Mouse (Mus musculus) granulocyte monocyte progenitor cell, adult 5-6 weeks (primary cell): ENCODE measurements around the gene Rab30. TPM values are rescaled to one million over a fixed set of nuclear protein-coding genes. Genes with fewer than 3 reads are reported as not detected.

Experiments
- ATAC-seq: replicated peaks from 2 replicates; pipeline ENCODE4 v1.8.0; 2016; ENCODE audit warnings: mild to moderate bottlenecking, moderate TSS enrichment, inconsistent platforms; ENCODE audit not compliant: poor library complexity, severe bottlenecking
- total RNA-seq, 2 experiments: library from RNA; stranded (forward) in 1 of 2; stranded (reverse) in 1 of 2; fragments of 200-712, 200-1000 nt in 1 of 2; fragments of >200 nt in 1 of 2; fragmentation: Nextera tagmentation in 1 of 2; gene quantifications; 2 replicates each; pipeline ENCODE4 v1.2.3; 2014 to 2017

Gene Rab30
- total RNA-seq, 2 experiments from 2014 or later = not detected

GRCm38 (mm10) chr7:92783914-92784313, 42.5 kb downstream of the Rab30 start:
- ATAC-seq = no peak

DNA sequence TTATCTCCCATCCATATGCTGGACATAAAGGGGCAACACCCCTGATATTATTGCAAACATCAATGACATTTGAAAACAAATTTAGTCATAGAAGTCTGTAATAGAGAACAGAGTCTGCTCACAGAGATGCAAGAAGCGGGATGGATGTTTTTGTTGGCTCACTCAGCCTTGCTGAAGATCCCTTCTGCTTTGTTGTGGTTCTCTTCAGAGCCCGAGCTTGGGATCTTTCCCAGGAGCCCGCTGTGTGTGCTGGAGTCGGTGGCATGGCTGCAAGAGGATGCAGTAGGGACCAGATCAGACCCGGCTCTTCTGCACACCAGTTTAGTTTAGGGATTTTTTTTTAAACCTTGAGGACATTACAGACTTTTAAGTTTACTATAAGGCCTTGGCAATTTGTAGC, 54.3 kb downstream of the Rab30 start:
- ATAC-seq = no peak

DNA sequence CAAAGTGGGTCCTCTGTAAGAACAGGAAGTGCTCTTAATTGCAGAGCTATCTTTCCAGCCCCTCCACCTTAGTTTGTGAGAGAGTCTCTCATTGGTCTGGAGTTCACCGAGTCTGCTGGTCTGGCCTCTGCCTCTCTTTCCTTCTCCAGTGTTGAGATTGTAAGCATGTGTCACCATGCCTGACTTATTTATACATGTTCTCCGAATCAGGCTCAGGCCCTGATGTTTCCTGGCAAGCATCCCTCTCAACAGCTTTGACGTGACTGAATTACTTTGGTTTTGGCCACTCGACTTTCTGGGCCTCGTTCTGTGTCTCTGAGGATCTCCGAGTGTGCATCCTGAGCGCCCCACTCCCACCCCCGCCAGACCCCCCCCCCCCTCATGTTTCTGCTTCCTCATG, 55.4 kb downstream of the Rab30 start:
- no peak for ATAC-seq

- no peak for ATAC-seq
These were observed 58.5 kb downstream of the Rab30 start for GRCm38 (mm10) chr7:92799665-92800595.

DNA sequence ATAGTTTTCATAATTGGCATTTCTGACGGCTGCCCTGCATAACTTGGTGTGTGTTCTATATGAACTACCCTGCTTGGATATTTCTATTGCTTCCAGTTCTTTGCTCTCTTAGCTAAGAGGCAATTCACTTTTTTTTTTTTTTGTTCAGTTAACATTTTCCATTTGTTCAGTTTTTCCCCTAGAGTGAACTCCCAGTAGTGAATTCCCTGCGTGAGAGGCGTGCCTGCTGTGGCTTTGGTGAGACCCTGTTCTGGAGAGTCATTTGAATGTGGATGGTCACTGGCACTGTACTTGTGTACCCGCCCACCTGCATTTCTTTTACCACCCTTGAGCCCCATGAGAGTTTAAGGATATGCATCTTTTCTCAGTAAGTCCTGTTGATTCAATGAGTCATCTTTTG, 60.8 kb downstream of the Rab30 start:
- no peak for ATAC-seq

DNA sequence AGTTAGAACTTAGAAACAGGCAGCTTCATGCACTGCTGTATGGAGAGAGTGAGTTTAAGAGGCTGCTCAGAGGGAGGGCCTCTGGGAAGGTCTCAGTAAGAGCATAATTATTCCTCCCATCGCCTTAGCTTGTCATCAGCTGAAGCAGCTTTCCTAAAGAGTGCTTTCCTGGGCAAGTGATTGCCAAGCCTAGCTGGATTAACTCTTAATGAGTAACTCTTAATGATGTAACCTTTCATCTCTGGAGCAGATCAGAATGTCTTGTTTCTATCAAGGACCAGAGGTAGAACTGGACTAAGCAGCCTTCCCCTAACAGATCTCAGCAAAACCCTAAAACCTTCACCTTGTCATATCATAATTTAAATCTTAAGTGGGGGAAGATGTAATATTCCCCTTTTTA, 61.8 kb downstream of the Rab30 start:
- no peak for ATAC-seq

GRCm38 (mm10) chr7:92804919-92805668, 63.7 kb downstream of the Rab30 start:
- no peak for ATAC-seq

- no peak for ATAC-seq
These were observed 65.2 kb downstream of the Rab30 start for GRCm38 (mm10) chr7:92806512-92807188.

DNA sequence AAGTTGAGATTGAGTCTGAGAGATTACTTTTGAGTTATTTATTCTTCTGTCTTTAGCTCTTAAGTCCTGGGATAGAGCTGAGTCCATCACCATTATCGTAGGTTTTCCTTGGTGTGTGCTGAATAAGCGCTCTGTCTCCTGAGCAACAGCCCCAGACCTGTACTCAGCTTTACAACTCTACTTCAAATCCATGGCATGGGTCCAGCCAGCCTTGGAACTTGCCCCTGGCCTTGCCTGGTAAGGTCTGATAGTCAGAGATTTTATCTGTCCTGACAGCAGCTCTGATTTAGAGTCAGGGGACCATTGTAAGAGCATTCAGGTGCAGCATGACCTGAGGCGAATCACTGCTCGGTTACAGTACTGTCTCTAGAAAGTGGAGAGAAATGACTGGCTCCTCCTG, 66.1 kb downstream of the Rab30 start:
- ATAC-seq = no peak

- ATAC-seq = no peak
These were observed 70.4 kb downstream of the Rab30 start for GRCm38 (mm10) chr7:92811667-92812279.

GRCm38 (mm10) chr7:92817242-92817641, 75.8 kb downstream of the Rab30 start:
- ATAC-seq = peak; percentile 91

DNA sequence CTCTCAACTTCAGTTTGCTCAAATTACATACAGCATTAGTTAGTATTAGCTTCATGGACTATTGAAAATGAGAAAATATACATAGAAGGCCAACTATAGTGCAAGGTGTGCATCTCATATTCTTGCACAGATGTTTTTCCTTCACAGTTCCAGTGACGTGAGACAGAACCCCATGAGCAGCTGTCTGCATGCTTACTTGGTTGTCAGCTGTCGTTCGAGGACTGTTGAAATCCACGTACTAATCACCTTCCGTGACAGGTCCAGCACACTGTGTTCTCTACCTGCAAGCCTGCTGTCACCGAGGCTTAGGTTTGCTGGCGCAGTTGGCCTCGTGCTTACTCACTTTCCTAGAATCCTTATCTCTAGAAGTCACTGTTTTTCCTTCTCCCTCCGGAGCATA, 76.5 kb downstream of the Rab30 start:
- no peak for ATAC-seq

DNA sequence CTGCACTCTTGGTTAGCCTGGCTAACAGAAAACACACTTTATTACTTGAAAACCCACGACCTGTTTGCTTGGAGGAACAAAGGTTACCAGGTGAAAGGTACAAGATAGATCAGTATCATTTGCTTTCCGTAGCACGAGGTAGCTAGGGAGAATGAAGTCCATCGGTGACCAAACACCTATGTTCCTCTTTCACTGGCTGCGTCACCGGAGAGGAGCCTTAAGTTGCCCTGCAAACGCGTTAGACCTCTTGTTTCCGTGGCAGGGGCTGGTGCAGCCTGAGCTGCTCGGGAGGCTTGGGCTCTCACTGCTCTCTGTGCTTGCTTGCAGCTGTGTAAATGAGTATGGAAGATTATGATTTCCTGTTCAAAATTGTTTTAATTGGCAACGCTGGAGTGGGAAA, 78.3 kb downstream of the Rab30 start:
- ATAC-seq = no peak

GRCm38 (mm10) chr7:92820410-92820809, 79.0 kb downstream of the Rab30 start:
- ATAC-seq = no peak

DNA sequence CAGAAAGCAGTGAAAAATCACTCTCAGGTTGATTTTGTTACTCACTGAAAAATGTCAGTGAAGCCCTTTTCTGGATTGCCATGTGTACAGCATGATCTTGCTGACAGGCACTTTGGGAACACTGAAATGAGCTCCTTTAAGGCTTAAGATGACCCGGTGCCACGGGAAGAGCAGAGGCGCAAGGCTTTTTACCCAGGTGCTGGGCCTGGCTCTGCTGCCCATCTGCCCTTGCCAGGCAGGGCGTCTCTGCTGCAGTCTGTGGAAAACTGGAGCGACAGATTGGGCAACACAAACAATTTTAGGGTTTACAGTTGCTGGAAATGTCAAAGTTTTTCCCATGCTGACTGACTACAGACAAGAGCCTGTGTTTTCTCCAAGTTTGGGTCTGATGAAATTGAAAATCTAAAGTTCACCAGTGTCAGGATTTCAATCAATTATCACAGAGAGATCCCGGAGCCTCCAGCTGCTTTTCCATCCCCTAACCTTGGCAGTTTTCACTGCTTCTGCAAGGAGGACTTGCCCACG, 79.6 kb downstream of the Rab30 start:
- no peak for ATAC-seq

GRCm38 (mm10) chr7:92821871-92822270, 80.5 kb downstream of the Rab30 start:
- ATAC-seq = no peak

DNA sequence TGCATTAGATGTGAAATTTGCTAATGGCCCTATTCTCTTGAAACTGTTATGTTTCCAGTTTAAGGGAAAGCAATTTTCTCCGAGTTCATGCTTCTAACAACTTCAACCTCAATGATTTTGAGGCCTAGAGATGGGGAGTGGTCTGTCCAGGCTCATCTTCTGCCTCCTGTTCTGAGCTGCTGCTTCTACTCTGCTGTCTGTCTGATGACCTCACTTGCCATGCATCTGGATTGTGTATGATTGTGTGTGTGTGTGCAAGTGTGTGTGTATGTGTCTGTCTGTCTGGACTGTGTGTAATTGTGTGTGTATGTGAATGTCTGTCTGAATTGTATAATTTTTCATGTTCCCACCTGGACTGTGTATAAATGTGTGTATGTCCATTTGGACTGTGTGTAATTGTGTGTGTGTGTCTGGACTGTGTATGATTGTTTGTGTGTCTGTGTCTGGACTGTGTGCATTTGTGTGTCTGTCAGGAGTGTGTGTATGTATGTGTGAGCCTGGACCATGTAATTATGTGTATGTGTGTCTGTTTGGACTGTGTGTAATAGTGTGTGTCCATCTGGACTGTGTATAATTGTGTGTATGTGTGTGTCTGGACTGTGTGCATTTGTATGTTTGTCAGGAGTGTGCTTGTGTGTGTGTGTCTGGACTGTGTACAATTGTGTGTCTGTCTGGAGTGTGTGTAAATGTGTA, 81.2 kb downstream of the Rab30 start:
- ATAC-seq = no peak

DNA sequence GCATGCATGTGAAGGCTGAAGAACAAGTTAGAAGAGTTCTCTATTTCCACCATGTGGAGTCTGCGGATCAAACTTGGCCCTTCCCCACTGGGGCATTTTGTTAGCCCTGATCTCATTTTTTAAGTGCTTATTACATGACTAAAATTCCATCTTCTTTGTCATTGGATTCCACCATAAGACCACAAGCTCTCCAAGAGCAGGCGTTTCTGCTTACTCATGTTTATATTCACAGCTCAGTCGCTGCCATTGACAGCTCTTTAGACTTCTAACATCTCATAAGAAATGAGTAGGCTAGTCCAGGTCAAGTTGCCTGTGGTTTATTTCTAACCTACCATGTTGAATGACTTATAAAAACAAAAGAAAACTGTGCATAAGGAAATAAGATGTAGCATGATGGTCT, 84.8 kb downstream of the Rab30 start:
- no peak for ATAC-seq

- ATAC-seq = no peak
These were observed 86.6 kb downstream of the Rab30 start for GRCm38 (mm10) chr7:92827981-92828380.

DNA sequence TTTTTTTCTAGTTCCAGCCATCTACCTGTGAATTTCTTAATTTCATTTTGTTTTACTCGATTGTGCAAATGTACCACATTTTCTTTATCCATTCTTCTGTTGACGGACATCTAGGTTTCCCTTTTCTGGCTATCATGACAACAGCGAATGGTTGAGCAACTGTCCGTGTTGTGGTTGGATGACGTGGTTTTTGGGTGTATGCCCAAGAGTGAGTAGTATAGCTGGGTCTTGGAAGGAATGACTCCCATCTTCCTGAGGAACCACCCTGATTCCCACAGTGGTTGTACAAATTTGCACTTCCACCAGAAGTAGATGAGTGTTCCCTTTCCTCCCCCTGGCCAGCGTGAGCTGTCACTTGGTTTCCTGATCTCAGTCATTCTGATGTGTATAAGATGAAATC, 91.0 kb downstream of the Rab30 start:
- peak; percentile 92 for ATAC-seq
